Comparison of ENCODE assay signal across 22 mouse cellular contexts in the genomic region with DNA sequence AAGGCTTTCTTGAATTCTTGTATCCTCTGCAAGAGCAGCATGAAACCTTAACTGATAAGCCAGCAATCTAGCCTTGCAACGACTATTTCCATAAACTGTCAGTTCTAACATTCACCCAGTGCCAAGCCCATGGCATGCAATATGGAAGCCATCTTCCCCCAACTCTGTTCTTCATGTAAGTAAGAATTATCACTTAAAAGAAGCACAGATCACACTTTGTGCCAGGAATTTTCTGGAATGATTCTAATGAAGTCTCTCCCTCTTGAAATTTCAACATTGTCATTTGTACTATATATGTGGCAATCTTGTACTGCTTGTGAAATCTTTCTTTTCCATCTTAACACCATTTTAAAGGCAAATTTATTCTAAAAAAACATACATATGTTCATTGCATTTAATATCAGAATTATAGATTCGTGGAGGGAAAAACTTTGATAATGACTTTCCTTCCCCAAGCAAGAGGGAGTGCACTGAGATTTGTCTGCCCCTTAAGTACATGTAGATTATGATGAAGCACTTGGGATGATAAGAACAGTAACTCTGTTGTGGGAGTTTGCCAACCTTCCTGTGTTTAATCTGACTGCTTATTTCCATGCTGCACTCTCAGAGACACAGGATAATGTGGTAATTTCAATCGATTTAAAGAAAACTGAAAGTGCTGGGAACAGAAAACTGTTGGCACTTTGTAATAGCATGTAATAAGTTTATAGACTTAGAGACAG.
A peak's percentile ranks its signal among the peaks of the same experiment; 100 is the strongest.
DNase-seq lines count a peak whose midpoint lies in the region; ATAC-seq and TF ChIP-seq lines count a peak whose summit lies in the region.
"Had no signal": no experiment of that assay in that cellular context is flagged by ENCODE, and none has a peak within 500 bp of the region (broad histone marks: within the 10 kb centered on the region; RNA-seq: fewer than 3 reads in every experiment).

No protein-coding gene starts in this region.

- H3K4me1 ChIP-seq in forebrain, embryonic 13.5 days, result no peaks in the 10 kb centered on the region
- H3K4me1 ChIP-seq in forebrain, embryonic 10.5 days, result no peaks in the 10 kb centered on the region
- H3K4me1 ChIP-seq in lung, embryonic 14.5 days (ENCODE audit: insufficient read depth), result no peaks in the 10 kb centered on the region
- no peaks in the 10 kb centered on the region for H3K4me1 ChIP-seq in forebrain, postnatal 0 days (ENCODE audit: insufficient read depth)
- H3K4me1 ChIP-seq: embryonic facial prominence, embryonic 12.5 days; embryonic facial prominence, embryonic 15.5 days; hindbrain, embryonic 12.5 days; hindbrain, embryonic 15.5 days had no signal

- no peaks in the 10 kb centered on the region for H3K27me3 ChIP-seq in forebrain, embryonic 13.5 days
- no peaks in the 10 kb centered on the region for H3K27me3 ChIP-seq in forebrain, embryonic 10.5 days (ENCODE audit: poor library complexity, severe bottlenecking)
- no peaks in the 10 kb centered on the region for H3K27me3 ChIP-seq in lung, embryonic 14.5 days (ENCODE audit: insufficient read depth, low read length)
- H3K27me3 ChIP-seq in forebrain, postnatal 0 days (ENCODE audit: insufficient read depth, low read length), result no peaks in the 10 kb centered on the region
- H3K27me3 ChIP-seq: embryonic facial prominence, embryonic 12.5 days; embryonic facial prominence, embryonic 15.5 days; hindbrain, embryonic 12.5 days; hindbrain, embryonic 15.5 days had no signal

- no peak overlapping the region for H3K4me2 ChIP-seq in forebrain, embryonic 13.5 days
- H3K4me2 ChIP-seq in lung, embryonic 14.5 days, result no peak overlapping the region
- H3K4me2 ChIP-seq in forebrain, postnatal 0 days (ENCODE audit: low read depth), result no peak overlapping the region
- H3K4me2 ChIP-seq: embryonic facial prominence, embryonic 12.5 days; embryonic facial prominence, embryonic 15.5 days; heart, embryonic 11.5 days; hindbrain, embryonic 12.5 days; hindbrain, embryonic 15.5 days had no signal

- no peak for TF ChIP-seq POLR2A in brain, embryonic 14.5 days (IDR thresholded peaks at IDR 0.05; ENCODE audit: borderline replicate concordance, extremely low read depth, insufficient read depth, insufficient read length, poor library complexity, severe bottlenecking)

- DNase-seq in forebrain, embryonic 10.5 days (ENCODE audit: extremely low spot score, low spot score), result no peak
- peak; percentile 29 for DNase-seq in lung, embryonic 14.5 days
- no peak for DNase-seq in lung, postnatal 14 days
- DNase-seq in brain, embryonic 14.5 days (ENCODE audit: low read depth), result peak; percentile 58
- DNase-seq in forebrain, postnatal 0 days, result peak; percentile 73
- DNase-seq in retina, embryonic 14.5 days (ENCODE audit: low spot score), result no peak
- DNase-seq: adrenal gland, adult 8-10 months; adrenal gland, postnatal 25 days; cerebellum, adult 11 months; cerebellum, adult 2 months; cerebellum, adult 9-11 months; cerebellum, postnatal 25 days; gastrocnemius, adult 2 months; gastrocnemius, postnatal 14 days; heart, adult 11 months had no signal

- no peaks in the 10 kb centered on the region for H3K36me3 ChIP-seq in forebrain, embryonic 13.5 days (ENCODE audit: poor library complexity, severe bottlenecking)
- no peaks in the 10 kb centered on the region for H3K36me3 ChIP-seq in forebrain, embryonic 10.5 days (replicated peaks)
- no peaks in the 10 kb centered on the region for H3K36me3 ChIP-seq in lung, embryonic 14.5 days (ENCODE audit: insufficient read depth)
- no peaks in the 10 kb centered on the region for H3K36me3 ChIP-seq in forebrain, postnatal 0 days (ENCODE audit: insufficient read depth)
- H3K36me3 ChIP-seq: embryonic facial prominence, embryonic 12.5 days; embryonic facial prominence, embryonic 15.5 days; hindbrain, embryonic 12.5 days; hindbrain, embryonic 15.5 days had no signal

- no peaks in the 10 kb centered on the region for H3K9me3 ChIP-seq in forebrain, embryonic 13.5 days (replicated peaks)
- H3K9me3 ChIP-seq in forebrain, embryonic 10.5 days, result no peaks in the 10 kb centered on the region
- no peaks in the 10 kb centered on the region for H3K9me3 ChIP-seq in lung, embryonic 14.5 days (ENCODE audit: low read depth, low read length)
- no peaks in the 10 kb centered on the region for H3K9me3 ChIP-seq in forebrain, postnatal 0 days (ENCODE audit: low read length)
- H3K9me3 ChIP-seq: embryonic facial prominence, embryonic 12.5 days; embryonic facial prominence, embryonic 15.5 days; hindbrain, embryonic 12.5 days; hindbrain, embryonic 15.5 days had no signal

- TF ChIP-seq CTCF in lung, embryonic 14.5 days (IDR thresholded peaks at IDR 0.05; ENCODE audit: low read depth), result no peak
- no peak for TF ChIP-seq CTCF in brain, embryonic 14.5 days (IDR thresholded peaks at IDR 0.05; ENCODE audit: borderline replicate concordance, extremely low read depth, insufficient read depth, insufficient read length)
- no peak for TF ChIP-seq CTCF in forebrain, postnatal 0 days (IDR thresholded peaks at IDR 0.05; ENCODE audit: low read depth)

- WGBS in forebrain, embryonic 13.5 days, result 85% methylated on average over 3 of the region's 3 CpGs
- WGBS in forebrain, embryonic 10.5 days, result 87% methylated on average over 3 of the region's 3 CpGs
- WGBS in lung, embryonic 14.5 days, result 54% methylated on average over 3 of the region's 3 CpGs
- 54% methylated on average over 3 of the region's 3 CpGs for WGBS in forebrain, postnatal 0 days

- H3K27ac ChIP-seq in forebrain, embryonic 13.5 days, result no peak overlapping the region
- no peak overlapping the region for H3K27ac ChIP-seq in forebrain, embryonic 10.5 days
- H3K27ac ChIP-seq in lung, embryonic 14.5 days (ENCODE audit: low read depth), result no peak overlapping the region
- H3K27ac ChIP-seq in forebrain, postnatal 0 days (ENCODE audit: low read depth, low read length), result no peak overlapping the region
- H3K27ac ChIP-seq: embryonic facial prominence, embryonic 12.5 days; embryonic facial prominence, embryonic 15.5 days; gastrocnemius, adult 2 months; hindbrain, embryonic 12.5 days; hindbrain, embryonic 15.5 days had no signal

- ATAC-seq in forebrain, embryonic 13.5 days, result peak; percentile 58; the same call in 1 of the 2 replicates
- no peak for ATAC-seq in lung, embryonic 14.5 days (ENCODE audit: insufficient read depth)
- ATAC-seq in forebrain, postnatal 0 days, result peak; percentile 88
- ATAC-seq: activated CD4-positive, CD25-positive, alpha-beta regulatory T cell, adult 4 months had no signal

- H3K4me3 ChIP-seq in forebrain, embryonic 13.5 days, result no peak overlapping the region
- H3K4me3 ChIP-seq in forebrain, embryonic 10.5 days, result no peak overlapping the region
- no peak overlapping the region for H3K4me3 ChIP-seq in lung, embryonic 14.5 days (ENCODE audit: low read depth, low read length)
- no peak overlapping the region for H3K4me3 ChIP-seq in forebrain, postnatal 0 days (ENCODE audit: low read depth, low read length)
- H3K4me3 ChIP-seq: embryonic facial prominence, embryonic 12.5 days; embryonic facial prominence, embryonic 15.5 days; gastrocnemius, adult 2 months; hindbrain, embryonic 12.5 days; hindbrain, embryonic 15.5 days had no signal

- no peak overlapping the region for H3K9ac ChIP-seq in forebrain, embryonic 13.5 days
- H3K9ac ChIP-seq in lung, embryonic 14.5 days, result no peak overlapping the region
- no peak overlapping the region for H3K9ac ChIP-seq in forebrain, postnatal 0 days
- H3K9ac ChIP-seq: embryonic facial prominence, embryonic 12.5 days; embryonic facial prominence, embryonic 15.5 days; hindbrain, embryonic 12.5 days; hindbrain, embryonic 15.5 days had no signal

Comparison
In these comparisons a context has a peak if more than half of its experiments do, and no peak if none do; other contexts are left out.
1. DNase-seq: peak in lung, embryonic 14.5 days (single experiment), brain, embryonic 14.5 days (single experiment) and forebrain, postnatal 0 days (single experiment); none in forebrain, embryonic 10.5 days (single experiment), lung, postnatal 14 days (single experiment) and retina, embryonic 14.5 days (single experiment).